Mouse (Mus musculus): ENCODE results near the gene Jsrp1. TPM values are rescaled to one million over a fixed set of nuclear protein-coding genes. Genes with fewer than 3 reads are reported as not detected.

Gene Jsrp1
- total and polyA plus RNA-seq, 3 experiments, result 0.07 TPM; not detected in 2

GRCm38 (mm10) chr10:80804916-80805315 lies 8.4 kb downstream of the Jsrp1 start, which contains the start of gene Amh:
TSS of gene Amh (plus strand) at chr10:80805243.
- Histone ChIP-seq H3K27me3 (ENCODE audit: insufficient read depth, low read length) (peaks cover 16% of the 10 kb centered on the region; the same call in 1 of the 2 replicates), H3K9me3 (replicated peaks) (peaks cover 14% of the 10 kb centered on the region), H3K4me1 (ENCODE audit: insufficient read depth, low read depth, low read length) (peaks cover 73% of the 10 kb centered on the region), H3K4me3 (ENCODE audit: low read depth, low read length) (no peak within 1 kb of the TSS), H3K36me3 (replicated peaks) (peaks cover 83% of the 10 kb centered on the region)
- TF ChIP-seq GATA1 (IDR thresholded peaks at IDR 0.05; ENCODE audit: borderline replicate concordance, low read length) (no peak), POLR2AphosphoS5 (IDR thresholded peaks at IDR 0.05; ENCODE audit: insufficient replicate concordance, low read depth, low read length) (no peak), TAL1 (conservative IDR thresholded peaks at IDR 0.05; ENCODE audit: low read depth, low read length) (no peak), GATA2 (IDR thresholded peaks at IDR 0.05; ENCODE audit: borderline replicate concordance, low read depth, low read length) (no peak), CTCF (IDR thresholded peaks at IDR 0.05; ENCODE audit: low read depth, low read length) (no peak)
- DNase-seq (ENCODE audit: low spot score), result no peak
- no peak for ATAC-seq (ENCODE audit: extremely low read depth, insufficient number of reproducible peaks, low FRiP score, poor library complexity, severe bottlenecking)

GRCm38 (mm10) chr10:80804340-80804739 lies 9.0 kb downstream of the Jsrp1 start:
- Histone ChIP-seq H3K36me3 (replicated peaks) (peaks cover 87% of the 10 kb centered on the region), H3K9me3 (replicated peaks) (peaks cover 14% of the 10 kb centered on the region), H3K4me3 (ENCODE audit: low read depth, low read length) (no peak overlapping the region), H3K27me3 (ENCODE audit: insufficient read depth, low read length) (peaks cover 14% of the 10 kb centered on the region; the same call in 1 of the 2 replicates), H3K4me1 (ENCODE audit: insufficient read depth, low read depth, low read length) (peaks cover 74% of the 10 kb centered on the region)
- TF ChIP-seq POLR2AphosphoS5 (IDR thresholded peaks at IDR 0.05; ENCODE audit: insufficient replicate concordance, low read depth, low read length), result no peak
- no peak for TF ChIP-seq GATA1 (IDR thresholded peaks at IDR 0.05; ENCODE audit: borderline replicate concordance, low read length)
- TF ChIP-seq GATA2 (IDR thresholded peaks at IDR 0.05; ENCODE audit: borderline replicate concordance, low read depth, low read length), result no peak
- TF ChIP-seq TAL1 (conservative IDR thresholded peaks at IDR 0.05; ENCODE audit: low read depth, low read length), result no peak
- TF ChIP-seq CTCF (IDR thresholded peaks at IDR 0.05; ENCODE audit: low read depth, low read length), result no peak
- DNase-seq (ENCODE audit: low spot score) (no peak), ATAC-seq (ENCODE audit: extremely low read depth, insufficient number of reproducible peaks, low FRiP score, poor library complexity, severe bottlenecking) (no peak)

GRCm38 (mm10) chr10:80802996-80803395 lies 10.3 kb downstream of the Jsrp1 start:
- no peak for DNase-seq (ENCODE audit: low spot score)
- Histone ChIP-seq H3K36me3 (replicated peaks) (peaks cover 82% of the 10 kb centered on the region), H3K9me3 (replicated peaks) (peaks cover 14% of the 10 kb centered on the region), H3K27me3 (ENCODE audit: insufficient read depth, low read length) (peaks cover under 1% of the 10 kb centered on the region; the same call in 1 of the 2 replicates), H3K4me3 (ENCODE audit: low read depth, low read length) (no peak overlapping the region), H3K4me1 (ENCODE audit: insufficient read depth, low read depth, low read length) (peaks cover 60% of the 10 kb centered on the region)
- TF ChIP-seq POLR2AphosphoS5 (IDR thresholded peaks at IDR 0.05; ENCODE audit: insufficient replicate concordance, low read depth, low read length) (no peak), TAL1 (conservative IDR thresholded peaks at IDR 0.05; ENCODE audit: low read depth, low read length) (no peak), GATA2 (IDR thresholded peaks at IDR 0.05; ENCODE audit: borderline replicate concordance, low read depth, low read length) (no peak), CTCF (IDR thresholded peaks at IDR 0.05; ENCODE audit: low read depth, low read length) (no peak), GATA1 (IDR thresholded peaks at IDR 0.05; ENCODE audit: borderline replicate concordance, low read length) (no peak)
- no peak for ATAC-seq (ENCODE audit: extremely low read depth, insufficient number of reproducible peaks, low FRiP score, poor library complexity, severe bottlenecking)

- no peak for TF ChIP-seq CTCF (IDR thresholded peaks at IDR 0.05; ENCODE audit: low read depth, low read length)
- no peak for TF ChIP-seq POLR2AphosphoS5 (IDR thresholded peaks at IDR 0.05; ENCODE audit: insufficient replicate concordance, low read depth, low read length)
- no peak for TF ChIP-seq TAL1 (conservative IDR thresholded peaks at IDR 0.05; ENCODE audit: low read depth, low read length)
- no peak for TF ChIP-seq GATA2 (IDR thresholded peaks at IDR 0.05; ENCODE audit: borderline replicate concordance, low read depth, low read length)
- no peak for TF ChIP-seq GATA1 (IDR thresholded peaks at IDR 0.05; ENCODE audit: borderline replicate concordance, low read length)
- no peaks in the 10 kb centered on the region; the same call in 1 of the 2 replicates for H3K27me3 ChIP-seq (ENCODE audit: insufficient read depth, low read length)
- H3K9me3 ChIP-seq (replicated peaks), result peaks cover 13% of the 10 kb centered on the region
- DNase-seq (ENCODE audit: low spot score) (no peak), ATAC-seq (ENCODE audit: extremely low read depth, insufficient number of reproducible peaks, low FRiP score, poor library complexity, severe bottlenecking) (no peak)
- peaks cover 80% of the 10 kb centered on the region for H3K36me3 ChIP-seq (replicated peaks)
- H3K4me3 ChIP-seq (ENCODE audit: low read depth, low read length), result no peak overlapping the region
- H3K4me1 ChIP-seq (ENCODE audit: insufficient read depth, low read depth, low read length), result peaks cover 59% of the 10 kb centered on the region
These were observed 10.9 kb downstream of the Jsrp1 start for GRCm38 (mm10) chr10:80802204-80802912.

- Histone ChIP-seq H3K4me1 (ENCODE audit: insufficient read depth, low read depth, low read length) (peaks cover 71% of the 10 kb centered on the region), H3K36me3 (replicated peaks) (peaks cover 80% of the 10 kb centered on the region), H3K4me3 (ENCODE audit: low read depth, low read length) (peak overlapping the region; percentile 86), H3K27me3 (ENCODE audit: insufficient read depth, low read length) (no peaks in the 10 kb centered on the region), H3K9me3 (replicated peaks) (no peaks in the 10 kb centered on the region)
- ATAC-seq (ENCODE audit: extremely low read depth, insufficient number of reproducible peaks, low FRiP score, poor library complexity, severe bottlenecking), result no peak
- DNase-seq (ENCODE audit: low spot score), result no peak
- no peak for TF ChIP-seq GATA2 (IDR thresholded peaks at IDR 0.05; ENCODE audit: borderline replicate concordance, low read depth, low read length)
- TF ChIP-seq POLR2AphosphoS5 (IDR thresholded peaks at IDR 0.05; ENCODE audit: insufficient replicate concordance, low read depth, low read length), result no peak
- TF ChIP-seq CTCF (IDR thresholded peaks at IDR 0.05; ENCODE audit: low read depth, low read length), result no peak
- TF ChIP-seq TAL1 (conservative IDR thresholded peaks at IDR 0.05; ENCODE audit: low read depth, low read length), result no peak
- no peak for TF ChIP-seq GATA1 (IDR thresholded peaks at IDR 0.05; ENCODE audit: borderline replicate concordance, low read length)
These were observed 14.2 kb downstream of the Jsrp1 start for GRCm38 (mm10) chr10:80799070-80799566.

Data from G1E (cell line).